Mouse (Mus musculus) CH12.LX (cell line): ENCODE measurements around the gene Acsbg2. TPM values are rescaled to one million over a fixed set of nuclear protein-coding genes. Genes with fewer than 3 reads are reported as not detected.
A peak's percentile ranks its signal among the peaks of the same experiment; 100 is the strongest.

Source experiments
- DNase-seq: peaks from one replicate; pipeline ENCODE4 v3.0.0-alpha.2; 2013; ENCODE audit errors: extremely low read depth
- H3K27ac ChIP-seq: 2 replicates; pipeline ENCODE4 v1.5.1; 2012; ENCODE audit warnings: low read depth, mild to moderate bottlenecking, control low read depth, moderate library complexity; ENCODE audit not compliant: insufficient read depth
- H3K27me3 ChIP-seq: replicated peaks from 2 replicates; pipeline ENCODE3; 2012; ENCODE audit warnings: inconsistent platforms
- H3K36me3 ChIP-seq, 2 experiments: replicated peaks in 1 of 2; 2 replicates each; pipeline versions ENCODE3 to v1.6.1; 2012; ENCODE audit warnings: inconsistent platforms in 1 of 2, low read length in 1 of 2, mild to moderate bottlenecking in 1 of 2, mixed read lengths in 1 of 2, moderate library complexity in 1 of 2; ENCODE audit not compliant: control insufficient read depth in 1 of 2, insufficient read depth in 1 of 2
- H3K4me1 ChIP-seq, 2 experiments: 2 replicates each; pipeline ENCODE4 v1.6.1; 2012; ENCODE audit warnings: inconsistent platforms in 1 of 2, moderate library complexity in 1 of 2; ENCODE audit not compliant: insufficient read depth in 2 of 2, control insufficient read depth in 1 of 2
- H3K4me2 ChIP-seq: 2 replicates; pipeline ENCODE4 v1.6.1; 2012; ENCODE audit warnings: low read depth, mild to moderate bottlenecking, control low read depth; ENCODE audit not compliant: poor library complexity, insufficient read depth, severe bottlenecking
- H3K4me3 ChIP-seq, 3 experiments: fragments of 150-350 bp in 1 of 3; sonication (generic) in 1 of 3; replicated peaks in 1 of 3; 2 replicates each; pipeline versions ENCODE3 to v1.5.1; 2011 to 2012; ENCODE audit warnings: low read depth in 2 of 3, low read length in 2 of 3, mild to moderate bottlenecking in 2 of 3, moderate library complexity in 2 of 3, control low read depth in 1 of 3, improper control_type of control experiment in 1 of 3, inconsistent platforms in 1 of 3, mixed read lengths in 1 of 3; ENCODE audit not compliant: poor library complexity in 1 of 3
- H3K79me2 ChIP-seq: replicated peaks from 2 replicates; pipeline ENCODE4 v1.6.1; 2012; ENCODE audit warnings: mild to moderate bottlenecking, moderate library complexity; ENCODE audit not compliant: control insufficient read depth, poor library complexity, insufficient read depth, severe bottlenecking; ENCODE audit errors: extremely low read depth
- H3K9ac ChIP-seq: 2 replicates; pipeline ENCODE4 v1.6.1; 2012; ENCODE audit warnings: low read depth, mild to moderate bottlenecking, control low read depth, moderate library complexity; ENCODE audit not compliant: insufficient read depth
- H3K9me3 ChIP-seq: replicated peaks from 2 replicates; pipeline ENCODE3; 2012; ENCODE audit warnings: low read length, inconsistent platforms, mixed read lengths
- BHLHE40 ChIP-seq: IDR thresholded peaks from 2 replicates; pipeline ENCODE4 v1.6.1; 2011; ENCODE audit warnings: mild to moderate bottlenecking, low read depth, low read length, improper control_type of control experiment
- CHD1 ChIP-seq: IDR thresholded peaks from 2 replicates; pipeline ENCODE4 v1.6.1; 2012; ENCODE audit warnings: low read depth, low read length, improper control_type of control experiment, inconsistent platforms
- CTCF ChIP-seq, 2 experiments: IDR thresholded peaks in 1 of 2; conservative IDR thresholded peaks in 1 of 2; 2 replicates each; pipeline ENCODE4 v1.5.1; 2011 to 2012; ENCODE audit warnings: low read depth in 2 of 2, low read length in 2 of 2, improper control_type of control experiment in 1 of 2, inconsistent platforms in 1 of 2, mild to moderate bottlenecking in 1 of 2, moderate library complexity in 1 of 2
- E2F4 ChIP-seq: IDR thresholded peaks from 2 replicates; pipeline ENCODE4 v1.6.1; 2011; ENCODE audit warnings: low read depth, low read length, improper control_type of control experiment; ENCODE audit not compliant: insufficient replicate concordance
- EP300 ChIP-seq: IDR thresholded peaks from 2 replicates; pipeline ENCODE4 v1.6.1; 2011; ENCODE audit warnings: low read length, improper control_type of control experiment
- HCFC1 ChIP-seq: IDR thresholded peaks from 2 replicates; pipeline ENCODE4 v1.6.1; 2012; ENCODE audit warnings: low read depth, mild to moderate bottlenecking, inconsistent platforms, low read length, improper control_type of control experiment
- IRF4 ChIP-seq: IDR thresholded peaks from 2 replicates; pipeline ENCODE4 v1.6.1; 2014; ENCODE audit warnings: low read depth, mild to moderate bottlenecking, inconsistent platforms, low read length, improper control_type of control experiment
- JUND ChIP-seq: conservative IDR thresholded peaks from 2 replicates; pipeline ENCODE4 v1.6.1; 2011; ENCODE audit warnings: low read depth, low read length, improper control_type of control experiment
- KAT2A ChIP-seq: IDR thresholded peaks from 2 replicates; pipeline ENCODE4 v1.6.1; 2012; ENCODE audit warnings: low read length, improper control_type of control experiment, inconsistent platforms; ENCODE audit not compliant: insufficient replicate concordance
- MAFK ChIP-seq: IDR thresholded peaks from 2 replicates; pipeline ENCODE4 v1.6.1; 2011; ENCODE audit warnings: low read length, improper control_type of control experiment; ENCODE audit not compliant: insufficient replicate concordance
- MAX ChIP-seq: IDR thresholded peaks from 2 replicates; pipeline ENCODE4 v1.6.1; 2011; ENCODE audit warnings: low read length, improper control_type of control experiment
- MAZ ChIP-seq: IDR thresholded peaks from 2 replicates; pipeline ENCODE4 v1.6.1; 2012; ENCODE audit warnings: low read depth, mild to moderate bottlenecking, inconsistent platforms, low read length, improper control_type of control experiment, moderate library complexity
- NELFE ChIP-seq: IDR thresholded peaks from 2 replicates; pipeline ENCODE4 v1.6.1; 2011; ENCODE audit warnings: low read depth, low read length, improper control_type of control experiment
- NRF1 ChIP-seq: IDR thresholded peaks from 2 replicates; pipeline ENCODE4 v1.6.1; 2014; ENCODE audit warnings: low read depth, mild to moderate bottlenecking, inconsistent platforms, low read length, improper control_type of control experiment, moderate library complexity
- RAD21 ChIP-seq: IDR thresholded peaks from 2 replicates; pipeline ENCODE4 v1.6.1; 2011; ENCODE audit warnings: low read depth, mild to moderate bottlenecking, low read length, improper control_type of control experiment, moderate library complexity
- RCOR1 ChIP-seq: conservative IDR thresholded peaks from 2 replicates; pipeline ENCODE4 v1.6.1; 2012; ENCODE audit warnings: low read depth, mild to moderate bottlenecking, inconsistent platforms, low read length, improper control_type of control experiment
- SMC3 ChIP-seq: IDR thresholded peaks from 2 replicates; pipeline ENCODE4 v1.6.1; 2011; ENCODE audit warnings: low read depth, low read length, improper control_type of control experiment
- TBP ChIP-seq: conservative IDR thresholded peaks from 2 replicates; pipeline ENCODE4 v1.6.1; 2011; ENCODE audit warnings: low read depth, low read length, improper control_type of control experiment
- USF1 ChIP-seq: IDR thresholded peaks from 2 replicates; pipeline ENCODE4 v1.6.1; 2014; ENCODE audit warnings: low read depth, mild to moderate bottlenecking, inconsistent platforms, low read length, improper control_type of control experiment
- USF2 ChIP-seq: conservative IDR thresholded peaks from 2 replicates; pipeline ENCODE4 v1.6.1; 2011; ENCODE audit warnings: low read depth, low read length, improper control_type of control experiment
- ZC3H11A ChIP-seq: IDR thresholded peaks from 2 replicates; pipeline ENCODE4 v1.6.1; 2012; ENCODE audit warnings: low read depth, mild to moderate bottlenecking, inconsistent platforms, low read length, improper control_type of control experiment
- ZNF384 ChIP-seq: IDR thresholded peaks from 2 replicates; pipeline ENCODE4 v1.6.1; 2012; ENCODE audit warnings: low read depth, low read length, improper control_type of control experiment, inconsistent platforms
- dilution Hi-C: fragments of 300-500 bp; cut with MboI; formaldehyde crosslinking; loops from 2 replicates; pipeline ENCODE4 v1.14.3; 2020; ENCODE audit warnings: low sequenced_read_pairs; ENCODE audit not compliant: extremely low pct_unique_long_range_greater_than_20kb, extremely low pct_ligation_motif_present
- in situ Hi-C: fragments of 300-500 bp; cut with MboI; formaldehyde crosslinking; loops from 3 replicates; pipeline ENCODE4 v1.14.3; 2019; ENCODE audit warnings: low sequenced_read_pairs, low pct_ligation_motif_present, low pct_unique_long_range_greater_than_20kb, mixed read lengths
- polyA plus RNA-seq: library from polyadenylated mRNA; unstranded; fragments of >175 nt; gene quantifications from 2 replicates; pipeline ENCODE4 v1.2.1, GENCODE M21; 2012; ENCODE audit warnings: low read depth; ENCODE audit not compliant: insufficient read length
- total RNA-seq, 2 experiments: library from RNA; depleted of rRNA; stranded (reverse); fragments of 300-350 nt in 1 of 2; fragments of >200 nt in 1 of 2; gene quantifications; 2 replicates each; pipeline ENCODE4 v1.2.3; 2012 to 2014

Acsbg2 gene
- total and polyA plus RNA-seq, 3 experiments = not detected

DNA sequence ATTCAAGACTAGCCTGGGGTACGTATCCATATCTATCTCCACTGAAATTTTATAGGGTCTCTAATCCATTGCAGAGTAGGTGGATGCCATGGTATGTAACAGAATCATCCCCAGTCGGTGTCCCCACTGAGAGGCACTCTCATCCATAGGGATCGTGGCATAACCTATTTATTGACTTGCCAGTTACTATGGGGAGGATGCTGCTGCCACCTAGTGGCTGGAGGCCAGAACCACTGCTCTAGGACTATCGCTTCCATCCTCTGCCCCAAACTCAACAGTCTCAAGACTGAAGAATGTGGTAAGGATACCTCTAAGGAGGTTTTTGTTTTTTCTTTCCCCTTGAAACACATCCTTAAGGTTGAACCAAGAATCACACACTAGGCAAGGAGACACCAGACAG lies 16.0 kb downstream of the Acsbg2 start:
- no peaks in the 10 kb centered on the region for H3K79me2 ChIP-seq
- dilution Hi-C loops (no loop called here), in situ Hi-C loops (no loop called here)
- TF ChIP-seq SMC3 = peak; percentile 58
- peak; percentile 83 to 91 for TF ChIP-seq CTCF (conservative IDR thresholded peaks at IDR 0.05 in 1 of 2, IDR thresholded peaks at IDR 0.05 in 1 of 2; ENCODE audit: low read depth in 2 of 2, low read length in 2 of 2)
- no peak for TF ChIP-seq CHD1
- no peak for TF ChIP-seq USF2
- peak; percentile 66 for TF ChIP-seq RAD21
- no peak overlapping the region for H3K4me3 ChIP-seq
- peak; percentile 56 for DNase-seq
- H3K9ac ChIP-seq = no peak overlapping the region
- H3K4me1 ChIP-seq = peaks cover 2 to 8% of the 10 kb centered on the region in 2 experiments; a peak in 1 of 4 replicates
- no peaks in the 10 kb centered on the region for H3K9me3 ChIP-seq
- no peak overlapping the region for H3K27ac ChIP-seq
- H3K4me2 ChIP-seq = no peak overlapping the region
- no peaks in the 10 kb centered on the region for H3K36me3 ChIP-seq
- peaks cover 19% of the 10 kb centered on the region for H3K27me3 ChIP-seq

DNA sequence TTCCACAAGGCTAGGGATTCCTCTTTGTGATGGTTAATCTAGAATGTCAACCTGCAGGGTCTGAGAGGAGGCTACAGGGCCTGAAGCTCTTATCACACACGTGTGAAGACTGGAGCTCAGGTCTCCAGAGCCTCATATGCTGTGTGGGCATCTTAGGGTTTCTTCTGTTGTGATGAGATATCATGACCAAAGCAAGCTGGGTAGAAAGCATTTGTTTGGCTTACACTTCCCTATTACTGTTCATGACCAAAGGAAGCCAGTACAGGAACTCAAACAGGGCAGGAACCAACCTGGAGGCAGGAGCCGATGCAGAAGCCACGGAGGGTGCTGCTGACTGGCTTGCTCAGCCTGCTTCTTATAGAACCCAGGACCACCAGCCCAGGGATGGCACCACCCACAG lies 18.8 kb downstream of the Acsbg2 start:
- H3K4me3 ChIP-seq = no peak overlapping the region
- no peaks in the 10 kb centered on the region for H3K9me3 ChIP-seq
- no peak for TF ChIP-seq ZNF384
- no peak for TF ChIP-seq E2F4
- TF ChIP-seq USF1 = no peak
- no peak for TF ChIP-seq RAD21
- no peak for TF ChIP-seq CHD1
- TF ChIP-seq BHLHE40 = no peak
- TF ChIP-seq MAX = no peak
- TF ChIP-seq IRF4 = no peak
- no peak for TF ChIP-seq MAZ
- no peak for TF ChIP-seq KAT2A
- TF ChIP-seq EP300 = no peak
- H3K27me3 ChIP-seq = peaks cover 19% of the 10 kb centered on the region
- H3K79me2 ChIP-seq = no peaks in the 10 kb centered on the region
- DNase-seq = no peak
- no peaks in the 10 kb centered on the region for H3K36me3 ChIP-seq
- dilution Hi-C loops = no loop called here
- no peak overlapping the region for H3K4me2 ChIP-seq
- peaks cover 3 to 4% of the 10 kb centered on the region in 2 experiments; a peak in 2 of 4 replicates for H3K4me1 ChIP-seq
- H3K27ac ChIP-seq = no peak overlapping the region
- in situ Hi-C loops = no loop called here
- H3K9ac ChIP-seq = no peak overlapping the region

DNA sequence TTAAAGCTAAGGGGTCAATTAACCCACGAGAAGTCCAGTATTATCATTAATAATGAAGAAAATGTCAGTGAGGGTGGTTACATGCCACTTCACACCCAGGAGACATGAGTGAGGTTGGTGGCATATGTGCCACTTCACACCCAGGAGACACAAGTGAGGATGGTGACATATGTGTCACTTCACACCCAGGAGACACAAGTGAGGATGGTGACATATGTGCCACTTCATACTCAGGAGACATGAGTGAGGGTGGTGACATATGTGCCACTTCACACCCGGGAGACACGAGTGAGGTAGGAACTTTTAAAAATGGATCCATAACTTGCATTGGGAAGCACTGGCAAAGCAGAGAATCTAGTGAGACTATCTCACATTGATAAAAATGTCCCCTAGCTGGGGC lies 23.1 kb downstream of the Acsbg2 start:
- Histone ChIP-seq H3K4me2 (no peak overlapping the region), H3K4me3 (no peak overlapping the region), H3K79me2 (no peaks in the 10 kb centered on the region), H3K9me3 (no peaks in the 10 kb centered on the region), H3K36me3 (no peaks in the 10 kb centered on the region), H3K9ac (no peak overlapping the region), H3K27ac (no peak overlapping the region), H3K4me1 (peaks cover 3 to 4% of the 10 kb centered on the region in 2 experiments; a peak in 2 of 4 replicates), H3K27me3 (peaks cover 43% of the 10 kb centered on the region)
- in situ Hi-C loops (no loop called here), dilution Hi-C loops (no loop called here)
- no peak for TF ChIP-seq E2F4
- no peak for TF ChIP-seq TBP
- TF ChIP-seq NRF1 = no peak
- no peak for TF ChIP-seq HCFC1
- no peak for TF ChIP-seq NELFE
- TF ChIP-seq RCOR1 = no peak
- no peak for TF ChIP-seq JUND
- TF ChIP-seq KAT2A = no peak
- no peak for TF ChIP-seq IRF4
- no peak for TF ChIP-seq MAZ
- no peak for TF ChIP-seq MAFK
- no peak for TF ChIP-seq ZC3H11A
- no peak for DNase-seq
